Mouse (Mus musculus) intestine, embryonic 14.5 days (tissue): ENCODE data around the gene Epn3. TPM values are rescaled to one million over a fixed set of nuclear protein-coding genes. Genes with fewer than 3 reads are reported as not detected.

Experiments used
- ATAC-seq: fragments of 200-750 bp; cut with Nextera tagmentation; replicated peaks from 2 replicates; pipeline ENCODE4 v1.8.0; 2017; ENCODE audit warnings: low read depth, moderate number of reproducible peaks, moderate TSS enrichment, moderate library complexity; ENCODE audit not compliant: low FRiP score, low TSS enrichment
- DNase-seq: peaks from one replicate; pipeline ENCODE4 v3.0.0-alpha.2; 2018; ENCODE audit warnings: low spot score
- H3K27ac ChIP-seq: fragments of 300-500 bp; sonication (generic); 2 replicates; pipeline ENCODE4 v1.5.1; 2014; ENCODE audit warnings: low read depth, mild to moderate bottlenecking, control low read depth
- H3K27me3 ChIP-seq: fragments of 300-500 bp; sonication (generic); replicated peaks from 2 replicates; pipeline ENCODE4 v1.6.1; 2014; ENCODE audit warnings: low read length, control low read depth; ENCODE audit not compliant: control insufficient read depth, insufficient read depth
- H3K36me3 ChIP-seq: fragments of 300-500 bp; sonication (generic); 2 replicates; pipeline ENCODE4 v1.6.1; 2014; ENCODE audit warnings: low read length, control low read depth; ENCODE audit not compliant: control insufficient read depth, insufficient read depth
- H3K4me1 ChIP-seq: fragments of 300-500 bp; sonication (generic); replicated peaks from 2 replicates; pipeline ENCODE4 v1.6.1; 2014; ENCODE audit warnings: low read length, control low read depth, mixed read lengths; ENCODE audit not compliant: control insufficient read depth, insufficient read depth
- H3K4me2 ChIP-seq: fragments of 300-500 bp; sonication (generic); 2 replicates; pipeline ENCODE4 v1.6.1; 2014; ENCODE audit warnings: low read length
- H3K4me3 ChIP-seq: fragments of 300-500 bp; sonication (generic); 2 replicates; pipeline ENCODE4 v1.5.1; 2014; ENCODE audit warnings: low read depth, low read length, control low read depth, mixed read lengths
- H3K9ac ChIP-seq: fragments of 300-500 bp; sonication (generic); 2 replicates; pipeline ENCODE4 v1.6.1; 2014; ENCODE audit warnings: mild to moderate bottlenecking, low read length
- H3K9me3 ChIP-seq: fragments of 300-500 bp; sonication (generic); 2 replicates; pipeline ENCODE4 v1.6.1; 2016; ENCODE audit warnings: low read length, control low read depth; ENCODE audit not compliant: control insufficient read depth
- WGBS: fragments of 180-500 bp; shearing (Covaris S2); extraction: QIAGEN DNeasy Blood & Tissue Kit; methylation state at CpG from one replicate; pipeline ENCODE4 v1.1.7; 2014; 5-methylcytosine and 5-hydroxymethylcytosine counted together
- polyA plus RNA-seq: library from polyadenylated mRNA; unstranded; fragments of >200 nt; fragmentation: Nextera tagmentation; extraction: Ambion mirVana; gene quantifications from 2 replicates; pipeline ENCODE4 v1.2.1, GENCODE M21; 2014

The Epn3 gene
- polyA plus RNA-seq, 1 experiment from 2014 or later: 1.8 TPM

DNA sequence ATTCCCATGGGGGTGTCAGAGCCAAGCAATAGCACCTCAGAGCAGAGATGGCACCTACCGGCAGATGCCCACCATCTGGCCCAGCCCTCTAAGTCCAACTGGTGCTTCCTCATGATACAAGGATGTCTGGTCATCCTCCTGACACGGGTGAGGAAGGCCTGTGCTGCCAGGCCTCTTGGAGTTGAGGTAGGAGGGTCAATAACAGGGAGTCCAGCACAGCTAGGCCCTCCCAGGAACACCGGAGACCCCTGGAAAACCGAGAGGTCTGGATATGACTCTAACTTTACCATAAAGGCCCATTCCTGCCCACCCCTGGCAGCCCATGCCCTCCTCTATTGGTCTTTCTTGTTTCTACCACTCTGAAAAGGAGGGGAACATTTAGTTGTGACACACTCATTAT, 42.6 kb upstream of the Epn3 start:
- no peaks in the 10 kb centered on the region for H3K27me3 ChIP-seq
- H3K9ac ChIP-seq: no peak overlapping the region
- no peak overlapping the region for H3K4me2 ChIP-seq
- no peaks in the 10 kb centered on the region for H3K9me3 ChIP-seq
- no peak overlapping the region for H3K4me3 ChIP-seq
- no peaks in the 10 kb centered on the region for H3K4me1 ChIP-seq
- ATAC-seq (no peak), DNase-seq (no peak)
- peaks cover 9% of the 10 kb centered on the region; the same call in 1 of the 2 replicates for H3K36me3 ChIP-seq
- 85% methylated on average over 4 of the region's 4 CpGs for WGBS
- H3K27ac ChIP-seq: no peak overlapping the region

GRCm38 (mm10) chr11:94539761-94540160, 40.0 kb upstream of the Epn3 start:
- Histone ChIP-seq H3K9me3 (no peaks in the 10 kb centered on the region), H3K4me3 (no peak overlapping the region), H3K27me3 (no peaks in the 10 kb centered on the region), H3K4me1 (no peaks in the 10 kb centered on the region), H3K9ac (no peak overlapping the region), H3K27ac (no peak overlapping the region), H3K4me2 (no peak overlapping the region), H3K36me3 (peaks cover 9% of the 10 kb centered on the region; the same call in 1 of the 2 replicates)
- WGBS: 78% methylated on average over 7 of the region's 7 CpGs
- ATAC-seq: no peak
- DNase-seq: no peak

DNA sequence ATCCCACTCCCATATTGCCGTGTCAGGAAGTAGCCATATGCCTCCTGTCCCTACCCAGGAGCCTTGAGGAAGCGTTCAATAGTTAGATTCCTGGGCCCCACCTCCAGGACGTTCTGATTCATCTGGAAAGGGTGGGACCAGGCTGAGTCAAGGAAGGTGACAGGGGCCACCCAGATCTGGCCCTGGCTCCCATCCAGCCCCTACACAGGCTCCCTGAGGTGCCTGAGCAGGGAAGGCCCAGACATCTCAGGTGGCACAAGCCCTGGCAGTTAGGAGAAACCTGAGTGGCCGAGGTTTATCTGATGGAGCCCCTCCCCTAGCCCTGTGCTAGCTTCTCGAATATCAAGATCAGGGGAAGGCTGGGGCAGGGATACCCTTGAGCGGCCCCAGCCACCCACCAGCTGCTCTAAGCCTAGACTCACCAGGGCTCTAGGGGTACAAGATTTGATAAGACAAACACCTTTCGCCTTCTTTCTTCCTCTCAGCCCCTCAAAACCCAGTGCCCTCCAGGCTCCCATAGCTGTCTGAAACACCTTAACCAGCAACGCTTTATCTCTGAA, 39.0 kb upstream of the Epn3 start:
- H3K4me1 ChIP-seq: no peaks in the 10 kb centered on the region
- DNase-seq: no peak
- no peak overlapping the region for H3K9ac ChIP-seq
- peaks cover 9% of the 10 kb centered on the region; the same call in 1 of the 2 replicates for H3K36me3 ChIP-seq
- no peak overlapping the region for H3K4me2 ChIP-seq
- H3K27me3 ChIP-seq: no peaks in the 10 kb centered on the region
- H3K27ac ChIP-seq: no peak overlapping the region
- H3K9me3 ChIP-seq: no peaks in the 10 kb centered on the region
- ATAC-seq: 0 out of 2 replicates have a peak, but pooled peaks have one; percentile 14
- WGBS: 51% methylated on average over 8 of the region's 8 CpGs
- H3K4me3 ChIP-seq: no peak overlapping the region

GRCm38 (mm10) chr11:94533171-94533570, 33.4 kb upstream of the Epn3 start:
- Histone ChIP-seq H3K36me3 (no peaks in the 10 kb centered on the region), H3K9ac (no peak overlapping the region), H3K4me1 (no peaks in the 10 kb centered on the region), H3K27me3 (no peaks in the 10 kb centered on the region), H3K27ac (no peak overlapping the region), H3K4me2 (no peak overlapping the region), H3K4me3 (no peak overlapping the region), H3K9me3 (no peaks in the 10 kb centered on the region)
- ATAC-seq (no peak), DNase-seq (no peak)
- WGBS: 77% methylated on average over 8 of the region's 8 CpGs

GRCm38 (mm10) chr11:94528879-94529278, 29.1 kb upstream of the Epn3 start:
- H3K9me3 ChIP-seq: no peaks in the 10 kb centered on the region
- no peaks in the 10 kb centered on the region for H3K36me3 ChIP-seq
- 48% methylated on average over 3 of the region's 3 CpGs for WGBS
- ATAC-seq (no peak), DNase-seq (no peak)
- no peak overlapping the region for H3K4me2 ChIP-seq
- H3K27me3 ChIP-seq: no peaks in the 10 kb centered on the region
- no peak overlapping the region for H3K27ac ChIP-seq
- H3K4me3 ChIP-seq: no peak overlapping the region
- H3K9ac ChIP-seq: no peak overlapping the region
- H3K4me1 ChIP-seq: peaks cover 3% of the 10 kb centered on the region; the same call in 1 of the 2 replicates

DNA sequence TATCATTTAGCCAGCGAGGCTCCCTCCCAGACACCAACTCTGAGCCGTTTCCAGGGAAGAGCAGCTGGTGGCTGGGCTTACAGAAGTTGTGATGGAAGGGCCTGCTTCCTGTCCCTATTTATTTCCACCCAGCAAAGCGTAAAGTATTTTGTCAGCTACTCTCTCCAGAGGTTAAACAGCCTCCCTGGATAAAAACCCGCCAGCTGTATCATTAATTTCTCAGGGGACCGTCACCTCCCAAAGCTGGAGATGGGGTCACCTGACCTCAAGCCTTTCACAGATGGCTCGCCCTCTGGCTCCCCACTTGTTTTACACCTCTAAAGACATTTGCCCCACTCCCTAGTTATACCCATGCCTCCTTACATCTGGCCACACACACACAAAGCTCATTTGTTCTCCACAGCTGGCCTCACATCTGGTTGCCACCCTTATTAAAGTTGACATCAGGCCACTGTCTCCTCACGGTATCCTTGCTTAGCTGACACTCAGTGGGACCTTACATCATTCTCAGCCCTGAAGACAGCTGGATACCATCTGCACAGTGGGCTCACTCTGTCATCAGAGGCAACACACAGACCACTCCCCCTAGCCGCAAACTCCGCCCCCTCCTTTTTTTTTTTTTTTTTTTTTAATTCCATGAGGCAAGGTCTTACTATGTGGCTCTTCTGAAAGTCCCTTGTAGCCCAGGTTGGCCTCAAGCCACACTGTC, 26.6 kb upstream of the Epn3 start:
- Histone ChIP-seq H3K36me3 (no peaks in the 10 kb centered on the region), H3K9ac (no peak overlapping the region), H3K27me3 (no peaks in the 10 kb centered on the region), H3K4me1 (peaks cover 3% of the 10 kb centered on the region; the same call in 1 of the 2 replicates), H3K4me3 (no peak overlapping the region), H3K4me2 (no peak overlapping the region), H3K9me3 (no peaks in the 10 kb centered on the region), H3K27ac (peak overlapping the region; percentile 55)
- 40% methylated on average over 9 of the region's 9 CpGs for WGBS
- no peak for ATAC-seq
- no peak for DNase-seq

DNA sequence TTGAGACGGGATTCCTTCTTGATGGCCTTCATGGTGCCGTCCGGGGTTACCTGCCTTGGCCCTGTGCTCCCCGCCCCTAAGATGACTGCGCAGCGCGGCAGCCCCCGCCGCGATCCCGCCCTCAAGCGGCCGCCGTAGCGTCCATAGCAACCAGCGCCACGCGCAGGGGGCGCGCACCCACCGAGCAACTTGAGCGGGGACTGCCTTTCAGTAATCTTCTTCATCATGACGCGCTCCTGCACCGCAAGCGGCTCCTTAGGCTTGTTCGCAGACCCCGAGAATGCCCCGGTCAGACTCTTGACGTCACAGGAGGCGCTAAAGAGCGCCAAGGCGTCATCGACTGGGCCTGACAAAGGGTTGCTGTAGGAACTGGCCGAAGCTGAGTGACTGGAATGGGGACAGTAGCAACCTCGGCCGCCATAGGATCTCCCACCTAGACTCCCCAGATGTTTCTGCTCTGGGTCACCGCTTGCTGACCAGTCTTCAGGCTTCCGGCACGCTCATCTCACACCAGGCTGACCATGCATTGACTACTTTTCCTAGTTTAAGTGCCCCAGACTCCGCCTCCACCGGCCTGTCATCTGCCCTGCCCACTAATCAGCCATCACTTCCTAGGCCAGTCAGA, 21.6 kb upstream of the Epn3 start, which contains the start of gene Mycbpap:
Gene Mycbpap, minus strand, starts transcription at position 524 of the 625 bp plus-strand sequence.
- H3K27ac ChIP-seq: no peak within 1 kb of the TSS
- no peaks in the 10 kb centered on the region for H3K36me3 ChIP-seq
- H3K9me3 ChIP-seq: no peaks in the 10 kb centered on the region
- H3K4me2 ChIP-seq: peak within 1 kb of the TSS; percentile 74
- no peaks in the 10 kb centered on the region for H3K27me3 ChIP-seq
- ATAC-seq (peak; percentile 77), DNase-seq (peak; percentile 88)
- H3K9ac ChIP-seq: peak within 1 kb of the TSS; percentile 51
- peak within 1 kb of the TSS; percentile 55 for H3K4me3 ChIP-seq
- under 1% methylated on average over 42 of the region's 42 CpGs for WGBS
- H3K4me1 ChIP-seq: peaks cover 4% of the 10 kb centered on the region; the same call in 1 of the 2 replicates

GRCm38 (mm10) chr11:94513452-94513851, 13.7 kb upstream of the Epn3 start:
- Histone ChIP-seq H3K9me3 (peaks cover 6% of the 10 kb centered on the region; the same call in 1 of the 2 replicates), H3K27me3 (no peaks in the 10 kb centered on the region), H3K27ac (no peak overlapping the region), H3K9ac (no peak overlapping the region), H3K4me2 (no peak overlapping the region), H3K4me1 (peaks cover 9% of the 10 kb centered on the region; the same call in 1 of the 2 replicates), H3K36me3 (no peaks in the 10 kb centered on the region), H3K4me3 (no peak overlapping the region)
- DNase-seq (no peak), ATAC-seq (no peak)
- 24% methylated on average over 9 of the region's 9 CpGs for WGBS
